Mouse (Mus musculus) C2C12 (cell line): ENCODE measurements at regions not wholly inside any gene's neighbourhood (a gene's known extent, or its start where the extent isn't known, plus 50 kb on each side); places are given as distances from the start of the nearest gene placed in this dataset.

Experiments used
- CTCF ChIP-seq: IDR thresholded peaks from one replicate; pipeline ENCODE4 v1.5.1; 2011; ENCODE audit not compliant: control insufficient read depth, insufficient read depth, insufficient read length
- MAX ChIP-seq: IDR thresholded peaks from one replicate; pipeline ENCODE4 v1.6.1; 2011; ENCODE audit warnings: mild to moderate bottlenecking, control low read depth
- MYOD1 ChIP-seq: IDR thresholded peaks from one replicate; pipeline ENCODE4 v1.6.1; 2011; ENCODE audit warnings: low read depth; ENCODE audit not compliant: control insufficient read depth, insufficient read length
- MYOG ChIP-seq: IDR thresholded peaks from one replicate; pipeline ENCODE4 v1.6.1; 2011; ENCODE audit not compliant: control insufficient read depth, insufficient read length; ENCODE audit errors: extremely low read depth

DNA sequence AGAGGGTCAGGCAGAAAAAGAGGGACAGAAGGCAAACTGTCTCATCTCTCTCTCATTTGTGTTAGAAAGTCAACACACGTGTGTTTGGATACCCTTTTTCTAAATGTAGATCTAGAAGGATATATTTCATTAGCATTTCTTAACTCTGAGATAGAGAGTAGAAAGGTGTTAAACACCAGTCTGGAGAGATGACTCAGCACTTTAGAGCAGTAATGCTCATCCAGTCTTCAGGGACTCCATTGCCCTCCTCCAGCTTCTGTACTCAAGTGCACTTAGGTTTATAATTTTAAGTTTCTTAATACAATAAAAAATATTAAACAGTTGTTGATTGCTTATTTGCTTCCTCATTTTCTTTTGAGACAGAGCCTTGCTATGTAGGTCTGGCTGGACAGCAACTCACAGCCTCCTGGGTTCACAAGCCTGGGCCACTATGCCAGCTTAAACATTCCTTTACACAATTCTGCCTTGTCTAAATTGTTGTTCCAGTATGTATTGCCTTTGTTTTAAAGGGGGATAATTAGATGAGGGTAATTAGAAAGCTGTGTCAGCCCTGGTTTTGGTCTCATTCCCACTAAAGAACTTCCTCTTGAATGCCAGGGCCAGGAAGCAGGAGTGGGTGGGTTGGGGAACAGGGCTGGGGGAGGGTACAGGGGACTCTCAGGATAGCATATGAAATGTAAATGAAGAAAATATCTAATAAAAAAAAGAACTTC is 222.1 kb downstream of the Nfkbiz start:
- TF ChIP-seq CTCF (no peak), MYOG (no peak), MAX (no peak), MYOD1 (no peak)
